Mouse (Mus musculus) adrenal gland, adult 18-20 months (tissue): ENCODE results near the gene Arf1. TPM values are rescaled to one million over a fixed set of nuclear protein-coding genes. Genes with fewer than 3 reads are reported as not detected.

Experiments used
- DNase-seq, 2 experiments: peaks; one replicate each; pipeline ENCODE4 v3.0.0; 2021 to 2022; ENCODE audit warnings: low spot score in 2 of 2
- long read RNA-seq, 2 experiments: library from polyadenylated mRNA; stranded (forward); transcript quantifications; one replicate each; pipeline ENCODE4 v2.0.0; 2021
- total RNA-seq, 2 experiments: library from RNA; stranded (reverse); gene quantifications; 1 replicate in 1 of 2; 2 replicates in 1 of 2; pipeline ENCODE4 v1.2.3; 2021

The Arf1 gene
- 100 to 1,000 TPM; 407 to 488 TPM for total RNA-seq
- long read RNA-seq, experiment 1, transcript Arf1-201 (5 exons, 1,800 nt): major isoform, 210 of 238 reads
- long read RNA-seq, experiment 1, transcript Arf1-202 (5 exons, 1,991 nt): minor isoform, 12 of 238 reads
- long read RNA-seq, experiment 1, partial matches to known transcripts: 14 of 238 reads
- long read RNA-seq, experiment 1, other reads (novel, unspliced or antisense): 2 of 238 reads
- long read RNA-seq, experiment 2, transcript Arf1-201 (5 exons, 1,800 nt): major isoform, 429 of 535 reads
- long read RNA-seq, experiment 2, transcript Arf1-202 (5 exons, 1,991 nt): minor isoform, 19 of 535 reads
- long read RNA-seq, experiment 2, partial matches to known transcripts: 83 of 535 reads
- long read RNA-seq, experiment 2, other reads (novel, unspliced or antisense): 4 of 535 reads

GRCm38 (mm10) chr11:59228122-59228953, at the start of gene Arf1:
TSS of gene Arf1 (minus strand) at chr11:59228270.
- peak; percentile 97 for DNase-seq

GRCm38 (mm10) chr11:59276877-59277276, 48.8 kb upstream of the Arf1 start:
- DNase-seq: no peak

GRCm38 (mm10) chr11:59274184-59274583, 46.1 kb upstream of the Arf1 start:
- DNase-seq: no peak

DNA sequence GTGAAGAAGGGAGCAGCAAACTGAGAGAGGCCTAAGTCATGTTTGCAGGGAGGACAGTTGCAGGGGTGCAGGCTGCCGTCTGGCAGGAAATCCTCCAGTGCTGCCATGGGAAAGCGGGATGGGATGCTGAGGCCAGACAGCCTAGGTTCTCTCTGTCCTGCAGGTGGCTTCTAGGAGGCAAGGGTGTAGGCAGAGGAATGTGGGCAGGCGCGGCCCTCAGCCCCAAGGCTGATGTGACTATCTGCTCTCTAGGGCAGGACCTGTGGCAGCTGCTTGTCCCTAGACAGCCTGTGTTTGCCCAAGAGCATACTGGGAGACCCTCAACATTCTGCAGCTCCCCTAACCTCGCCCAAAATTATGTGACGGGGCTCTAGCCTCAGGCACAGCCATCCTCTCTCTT, 38.7 kb upstream of the Arf1 start:
- DNase-seq: no peak

- no peak for DNase-seq
Observed at GRCm38 (mm10) chr11:59265154-59265813, 37.2 kb upstream of the Arf1 start.

- DNase-seq: no peak
Observed at GRCm38 (mm10) chr11:59264593-59264992, 36.5 kb upstream of the Arf1 start.

GRCm38 (mm10) chr11:59263870-59264563, 35.9 kb upstream of the Arf1 start:
- DNase-seq: peak; percentile 32 to 34

DNA sequence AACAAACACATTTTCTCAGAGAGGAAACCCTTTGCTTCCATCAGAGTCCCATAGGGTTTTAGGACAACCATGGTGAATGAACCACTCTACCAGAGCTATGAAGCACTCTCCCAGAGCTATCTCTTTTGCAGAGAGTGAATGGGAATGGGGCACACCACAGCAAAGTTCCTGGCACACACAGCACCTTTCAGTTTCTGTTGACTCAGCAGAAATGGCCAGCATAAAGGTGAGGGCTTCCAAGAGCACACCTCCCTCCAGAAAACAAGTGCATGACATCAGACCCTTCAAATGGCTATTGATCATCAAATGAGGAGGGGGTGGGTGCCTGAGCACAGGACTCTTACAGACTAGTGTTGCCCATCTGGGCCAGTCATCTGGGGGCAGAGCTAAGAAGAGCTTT, 34.2 kb upstream of the Arf1 start:
- DNase-seq: no peak

DNA sequence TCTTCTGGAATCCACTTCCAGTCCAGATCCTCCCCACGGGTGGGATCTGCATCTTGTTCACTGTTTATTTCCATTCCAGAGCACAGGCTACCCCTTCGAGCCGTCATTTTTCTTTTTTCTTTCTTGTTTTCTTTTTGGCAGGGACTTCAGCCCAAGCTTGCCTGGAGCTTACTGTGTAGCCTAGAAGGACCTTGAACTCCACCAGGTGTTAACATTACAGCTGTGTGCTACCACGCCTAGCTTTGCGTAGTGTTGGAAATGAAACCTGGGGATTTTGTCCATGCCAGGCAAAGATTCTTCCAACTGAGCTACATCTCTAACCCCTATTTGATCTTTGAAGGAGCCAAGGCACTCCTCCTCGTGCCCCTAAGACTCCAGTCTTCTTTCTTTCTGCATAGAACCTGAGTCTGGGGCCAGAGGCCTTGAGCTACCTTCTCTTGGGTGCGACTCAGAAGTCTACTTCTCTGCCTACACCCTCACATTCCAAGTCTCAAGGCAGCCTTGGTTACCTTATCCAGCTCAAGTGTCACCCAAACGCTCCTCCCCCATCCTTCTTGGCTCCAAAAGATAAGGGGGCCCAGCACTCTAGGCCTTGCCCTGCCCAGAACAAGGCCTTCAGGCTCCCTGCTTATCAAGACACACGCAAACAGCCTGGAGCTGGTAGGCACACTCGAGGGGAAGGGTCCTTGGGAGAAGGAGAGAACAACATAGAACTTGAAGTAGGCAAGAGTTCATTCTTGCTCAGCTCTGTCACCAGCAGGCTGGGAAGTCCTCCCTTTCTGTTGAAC, 32.8 kb upstream of the Arf1 start:
- no peak for DNase-seq

- no peak for DNase-seq
Observed at GRCm38 (mm10) chr11:59259647-59260046, 31.6 kb upstream of the Arf1 start.

DNA sequence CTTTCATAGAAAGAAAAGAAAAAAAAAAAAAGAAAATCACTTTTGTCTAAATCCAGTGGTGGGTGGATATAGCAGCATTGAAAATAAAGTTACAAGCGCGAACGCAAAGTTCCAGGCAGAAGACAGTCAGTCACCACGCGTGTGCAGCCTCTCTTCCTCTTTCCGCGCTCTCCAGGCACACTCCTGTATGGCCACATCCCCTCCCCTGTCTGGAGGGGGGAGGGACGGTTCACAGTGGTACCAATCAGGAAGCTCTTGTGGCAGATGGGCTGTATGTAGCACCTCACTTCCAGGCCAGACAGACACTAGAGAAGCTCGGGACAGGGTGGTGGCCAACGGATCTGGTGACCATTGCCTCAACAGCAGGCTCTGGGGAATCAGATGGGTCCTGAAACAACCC, 20.0 kb upstream of the Arf1 start:
- DNase-seq: no peak

DNA sequence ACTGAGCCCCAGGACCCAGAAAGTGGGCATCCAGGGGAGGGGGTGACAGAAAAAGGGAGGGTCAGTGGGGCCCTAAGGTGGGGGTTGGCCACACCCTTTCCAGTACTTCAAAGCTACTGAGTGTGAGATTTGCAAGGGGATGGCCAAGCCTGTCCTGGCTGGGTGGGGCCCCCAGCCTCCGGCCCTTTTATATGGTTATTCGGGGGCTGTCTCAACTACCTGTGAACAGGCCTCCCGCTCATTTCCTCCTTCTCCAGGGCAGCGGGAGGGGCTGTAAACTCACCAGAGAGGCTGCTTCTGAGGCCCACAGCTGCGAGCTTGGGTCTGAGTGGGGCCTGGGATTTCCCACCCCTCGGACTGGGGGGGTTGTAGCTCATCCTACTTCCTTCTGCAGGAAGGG, 15.8 kb upstream of the Arf1 start:
- no peak for DNase-seq

GRCm38 (mm10) chr11:59241841-59242240, 13.8 kb upstream of the Arf1 start:
- no peak for DNase-seq

- no peak for DNase-seq
Observed at GRCm38 (mm10) chr11:59239796-59240195, 11.7 kb upstream of the Arf1 start.

- no peak for DNase-seq
Observed at GRCm38 (mm10) chr11:59239428-59239785, 11.3 kb upstream of the Arf1 start.

GRCm38 (mm10) chr11:59238525-59239427, 10.7 kb upstream of the Arf1 start:
- DNase-seq: peak; percentile 63 to 64

DNA sequence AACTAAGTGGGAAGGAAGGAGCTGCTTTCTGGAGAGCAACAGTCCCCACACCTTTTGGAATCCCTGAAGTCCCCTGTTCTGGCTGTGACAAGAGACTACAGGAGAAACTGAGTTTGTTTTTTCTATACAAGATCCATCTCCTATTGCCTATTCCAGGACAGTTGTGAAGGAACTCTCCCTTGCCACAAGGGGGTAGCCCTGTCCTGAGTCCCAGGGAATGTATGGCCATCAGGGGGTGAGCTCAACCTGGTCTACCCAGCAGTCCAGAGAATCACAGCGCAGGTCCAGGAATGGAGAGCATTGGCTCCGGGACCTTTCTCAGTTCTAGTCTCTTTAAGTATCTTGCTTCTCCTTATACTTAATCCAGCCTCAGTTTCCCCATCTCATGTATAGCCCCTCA, 4.7 kb upstream of the Arf1 start:
- no peak for DNase-seq

GRCm38 (mm10) chr11:59230144-59230760, 2.2 kb upstream of the Arf1 start:
- peak; percentile 58 to 69 for DNase-seq

DNA sequence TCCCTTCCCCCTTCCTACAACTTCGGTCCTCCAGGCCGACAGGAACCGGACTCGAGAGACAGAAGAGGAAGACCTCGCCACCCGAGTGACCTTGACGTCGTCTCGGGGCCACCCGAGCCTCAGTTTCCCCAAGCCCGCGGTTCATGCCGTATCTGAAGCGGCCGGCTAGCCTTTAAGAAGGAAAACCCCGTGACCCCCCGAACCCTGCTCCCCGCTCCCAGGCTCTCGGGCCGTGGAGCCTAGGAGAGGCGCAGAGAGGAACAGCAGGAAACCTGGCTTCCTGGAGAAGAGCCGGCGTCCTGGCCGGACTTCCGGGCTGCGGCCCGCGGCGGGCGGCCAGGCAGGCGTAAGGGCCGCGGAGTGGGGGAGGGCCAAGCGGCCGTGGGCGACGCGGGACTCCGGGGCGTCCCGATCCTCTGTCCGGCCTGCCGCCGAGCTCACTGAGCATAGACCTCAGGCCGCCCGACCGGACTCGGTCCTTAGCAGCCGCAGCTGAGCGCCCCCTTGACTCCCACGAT, 407 bp downstream of the Arf1 start:
- no peak for DNase-seq
